Mouse (Mus musculus) spleen, adult 2 months (tissue): ENCODE measurements at regions not wholly inside any gene's neighbourhood (a gene's known extent, or its start where the extent isn't known, plus 50 kb on each side); places are given as distances from the start of the nearest gene placed in this dataset.

ENCODE experiments used
- CTCF ChIP-seq: fragments of 200-500 bp; IDR thresholded peaks from 2 replicates; pipeline ENCODE4 v1.5.1; 2011; ENCODE audit warnings: mild to moderate bottlenecking, inconsistent platforms; ENCODE audit not compliant: insufficient read depth, insufficient read length, insufficient replicate concordance; ENCODE audit errors: extremely low read depth
- POLR2A ChIP-seq: fragments of 200-500 bp; IDR thresholded peaks from 2 replicates; pipeline ENCODE4 v1.6.1; 2011; ENCODE audit warnings: low read depth, low read length, inconsistent platforms

DNA sequence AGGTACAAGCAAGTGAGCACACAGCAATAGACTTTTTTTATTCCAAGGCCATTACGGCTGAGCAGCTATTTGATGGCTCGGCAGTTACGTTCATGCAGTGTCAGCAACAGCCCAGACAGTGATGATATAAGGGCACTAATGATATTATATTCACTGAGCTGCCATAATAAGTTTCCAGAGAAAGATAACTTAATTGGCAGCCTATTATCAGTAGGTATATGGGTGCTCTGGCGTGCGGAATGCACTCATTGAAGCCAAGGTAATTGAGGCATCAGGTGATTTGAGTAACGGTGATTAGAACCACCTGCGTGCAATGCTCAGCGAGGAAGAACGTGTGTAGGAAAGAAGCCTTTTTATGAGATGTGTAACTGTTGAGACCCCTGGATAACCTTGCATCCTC, 358.0 kb downstream of the Cenpc1 start:
- no peak for TF ChIP-seq CTCF
- no peak for TF ChIP-seq POLR2A
